Mouse (Mus musculus): ENCODE results near the gene Rnf212b.

GRCm38 (mm10) chr14:54786489-54786888 lies 27.5 kb upstream of the Rnf212b start:
- TF ChIP-seq POLR2A (IDR thresholded peaks at IDR 0.05; ENCODE audit: control insufficient read depth, low read depth, low read length) (no peak), CTCF (IDR thresholded peaks at IDR 0.05; ENCODE audit: control insufficient read depth, insufficient read depth, insufficient replicate concordance, low read depth, low read length) (no peak)
